Mouse (Mus musculus): ENCODE results near the gene Prickle4.
"Not testable (repeated sequence)": the region's sequence is repeated elsewhere in the genome, so short reads cannot be mapped to it uniquely, and the experiment has no call there.

Gene Prickle4

GRCm38 (mm10) chr17:47669166-47669565 is 25.4 kb downstream of the Prickle4 start:
- DNase-seq (ENCODE audit: low read depth, low spot score) = no peak

GRCm38 (mm10) chr17:47664474-47664873 is 30.1 kb downstream of the Prickle4 start:
- no peak for DNase-seq (ENCODE audit: low read depth, low spot score)

DNA sequence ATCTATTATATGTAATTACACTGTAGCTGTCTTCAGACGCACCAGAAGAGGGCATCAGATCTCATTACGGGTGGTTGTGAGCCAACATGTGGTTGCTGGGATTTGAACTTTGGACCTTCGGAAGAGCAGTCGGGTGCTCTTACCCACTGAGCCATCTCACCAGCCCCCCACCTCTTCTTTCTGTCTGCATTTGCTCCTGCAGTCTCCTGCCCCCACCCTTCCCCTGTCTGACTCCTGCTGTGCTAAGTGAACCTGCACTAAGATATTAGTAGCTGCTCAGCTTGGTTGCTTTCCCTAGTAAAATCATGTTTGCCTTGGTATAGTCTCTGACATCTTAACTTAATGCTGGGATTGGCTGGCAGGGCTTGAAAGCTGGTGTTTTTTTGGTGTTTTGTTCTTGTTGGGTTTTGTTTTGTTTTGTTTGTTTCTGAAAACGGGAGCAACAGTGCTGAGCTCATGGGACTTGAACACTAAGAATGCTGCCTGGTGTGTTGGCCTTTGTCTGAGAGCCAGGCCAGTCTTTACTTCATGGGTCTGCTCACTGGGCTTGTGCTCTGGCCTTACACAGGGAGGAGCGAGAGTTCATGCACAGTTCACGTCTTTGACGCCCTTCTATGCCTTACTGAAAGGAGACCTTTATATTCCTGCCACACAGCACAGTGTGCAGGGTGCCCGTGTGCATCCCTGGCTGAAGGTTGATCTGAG is 31.4 kb downstream of the Prickle4 start:
- no peak for DNase-seq (ENCODE audit: low read depth, low spot score)

- no peak for DNase-seq (ENCODE audit: low read depth, low spot score)
Measured at GRCm38 (mm10) chr17:47658741-47659243, 35.7 kb downstream of the Prickle4 start.

GRCm38 (mm10) chr17:47657901-47658300 is 36.6 kb downstream of the Prickle4 start:
- DNase-seq (ENCODE audit: low read depth, low spot score) = no peak

GRCm38 (mm10) chr17:47655697-47656096 is 38.8 kb downstream of the Prickle4 start:
- no peak for DNase-seq (ENCODE audit: low read depth, low spot score)

DNA sequence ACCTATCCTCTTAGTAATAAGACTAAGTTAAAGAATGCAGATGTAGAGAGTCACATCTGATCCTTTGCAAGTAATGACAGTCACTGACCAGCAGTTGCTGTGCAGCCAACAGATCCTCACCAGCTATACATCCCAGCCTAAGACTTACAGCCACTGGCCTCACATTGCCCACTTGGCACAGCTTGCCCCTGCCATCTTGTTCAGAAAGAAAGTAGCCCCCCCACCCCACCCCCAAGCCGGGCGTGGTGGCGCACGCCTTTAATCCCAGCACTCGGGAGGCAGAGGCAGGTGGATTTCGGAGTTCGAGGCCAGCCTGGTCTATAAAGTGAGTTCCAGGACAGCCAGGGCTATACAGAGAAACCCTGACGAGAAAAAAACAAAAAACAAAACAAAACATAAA is 40.2 kb downstream of the Prickle4 start:
- DNase-seq (ENCODE audit: low read depth, low spot score) = not testable (repeated sequence)

DNA sequence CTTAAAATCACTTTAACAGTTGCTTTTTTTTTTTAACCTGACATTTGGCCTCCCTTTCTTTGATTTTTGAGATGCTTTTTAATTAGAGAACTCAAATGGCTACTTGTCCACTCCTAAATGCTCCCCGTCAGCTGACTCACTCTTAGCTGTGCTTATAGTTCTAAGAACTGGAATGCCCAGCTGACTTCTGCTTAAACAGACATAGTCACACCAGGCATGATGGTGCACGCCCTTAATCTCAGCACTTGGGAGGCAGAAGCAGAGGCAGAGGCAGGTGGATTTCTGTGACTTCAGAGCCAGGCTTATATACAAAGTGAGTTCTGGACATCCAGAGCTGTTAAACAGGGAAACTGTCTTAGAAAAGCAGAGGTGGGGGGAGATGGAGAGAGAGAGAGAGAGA is 42.6 kb downstream of the Prickle4 start:
- DNase-seq (ENCODE audit: low read depth, low spot score) = no peak

GRCm38 (mm10) chr17:47648966-47649365 is 45.6 kb downstream of the Prickle4 start:
- no peak for DNase-seq (ENCODE audit: low read depth, low spot score)

DNA sequence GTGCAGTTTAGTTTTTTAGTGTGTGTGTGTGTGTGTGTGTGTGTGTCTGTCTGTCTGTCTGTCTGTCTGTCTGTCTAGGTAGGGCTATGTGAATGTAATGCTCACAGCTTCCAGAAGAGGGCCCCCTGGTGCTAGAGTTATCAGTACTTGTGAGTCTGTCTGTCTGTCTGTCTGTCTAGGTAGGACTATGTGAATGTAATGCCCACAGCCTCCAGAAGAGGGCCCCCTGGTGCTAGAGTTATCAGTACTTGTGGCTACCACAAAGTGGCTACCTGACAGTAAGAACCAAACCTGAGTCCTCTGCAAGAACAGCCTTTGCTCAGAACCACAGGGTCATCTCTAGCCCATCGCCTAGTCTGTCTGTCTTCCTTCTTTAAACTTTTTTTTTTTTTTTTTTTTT is 47.9 kb downstream of the Prickle4 start:
- peak; percentile 41 for DNase-seq (ENCODE audit: low read depth, low spot score)

- DNase-seq (ENCODE audit: low read depth, low spot score) = no peak
Measured at GRCm38 (mm10) chr17:47642992-47643391, 51.5 kb downstream of the Prickle4 start.
